8 mouse cellular contexts compared by ENCODE assay signal in genomic region chr11:94212997-94213396, GRCm38 (mm10). TPM values are rescaled to one million over a fixed set of nuclear protein-coding genes. Genes with fewer than 3 reads are reported as not detected.
DNase-seq lines count a peak whose midpoint lies in the region; ATAC-seq lines count a peak whose summit lies in the region.

No protein-coding gene starts in this region.

- no peak overlapping the region for H3K27ac ChIP-seq in heart, embryonic 12.5 days (ENCODE audit: poor library complexity, severe bottlenecking)
- no peak overlapping the region for H3K27ac ChIP-seq in hindbrain, embryonic 12.5 days
- no peak overlapping the region for H3K27ac ChIP-seq in midbrain, embryonic 10.5 days (replicated peaks)

- no peak for DNase-seq in heart, postnatal 4 days
- DNase-seq in MN1 (ENCODE audit: low spot score): peak; percentile 23
- no peak for DNase-seq in midbrain, embryonic 10.5 days (ENCODE audit: low spot score)
- DNase-seq in testis, postnatal 10 days (ENCODE audit: low spot score): no peak
- no peak for DNase-seq in embryo, embryonic 9.5 days (ENCODE audit: extremely low spot score)
- DNase-seq in adrenal gland, adult 2 months: no peak

- peak overlapping the region; percentile 71 for H3K4me2 ChIP-seq in heart, embryonic 12.5 days
- H3K4me2 ChIP-seq in hindbrain, embryonic 12.5 days (replicated peaks): peak overlapping the region; percentile 87

- H3K4me3 ChIP-seq in heart, embryonic 12.5 days: peak overlapping the region; percentile 93
- H3K4me3 ChIP-seq in hindbrain, embryonic 12.5 days: peak overlapping the region; percentile 98
- peak overlapping the region; percentile 78 for H3K4me3 ChIP-seq in midbrain, embryonic 10.5 days

- WGBS in heart, embryonic 12.5 days: 73% methylated on average over 4 of the region's 4 CpGs
- 70% methylated on average over 4 of the region's 4 CpGs for WGBS in hindbrain, embryonic 12.5 days
- 80% methylated on average over 4 of the region's 4 CpGs for WGBS in midbrain, embryonic 10.5 days

- no peak for ATAC-seq in heart, embryonic 12.5 days (ENCODE audit: insufficient number of reproducible peaks, low FRiP score)
- ATAC-seq in hindbrain, embryonic 12.5 days (ENCODE audit: low FRiP score): no peak

- H3K36me3 ChIP-seq in heart, embryonic 12.5 days: peaks cover 14% of the 10 kb centered on the region
- peaks cover 8% of the 10 kb centered on the region for H3K36me3 ChIP-seq in hindbrain, embryonic 12.5 days
- H3K36me3 ChIP-seq in midbrain, embryonic 10.5 days: peaks cover 23% of the 10 kb centered on the region

- H3K9ac ChIP-seq in heart, embryonic 12.5 days: no peak overlapping the region
- H3K9ac ChIP-seq in hindbrain, embryonic 12.5 days: peak overlapping the region; percentile 99

- H3K27me3 ChIP-seq in heart, embryonic 12.5 days (replicated peaks): no peaks in the 10 kb centered on the region
- no peaks in the 10 kb centered on the region for H3K27me3 ChIP-seq in hindbrain, embryonic 12.5 days
- H3K27me3 ChIP-seq in midbrain, embryonic 10.5 days (ENCODE audit: low read depth, poor library complexity, severe bottlenecking): no peaks in the 10 kb centered on the region

- H3K4me1 ChIP-seq in heart, embryonic 12.5 days (replicated peaks): peaks cover 18% of the 10 kb centered on the region
- peaks cover 17% of the 10 kb centered on the region for H3K4me1 ChIP-seq in hindbrain, embryonic 12.5 days
- H3K4me1 ChIP-seq in midbrain, embryonic 10.5 days: peaks cover 56% of the 10 kb centered on the region

- H3K9me3 ChIP-seq in heart, embryonic 12.5 days (replicated peaks): no peaks in the 10 kb centered on the region
- H3K9me3 ChIP-seq in hindbrain, embryonic 12.5 days (replicated peaks): no peaks in the 10 kb centered on the region
- H3K9me3 ChIP-seq in midbrain, embryonic 10.5 days (replicated peaks): no peaks in the 10 kb centered on the region

RNA-seq across cellular contexts. Expression of gene Tob1, which starts 1.7 kb away (rescaled TPM):
- polyA plus RNA-seq in heart, embryonic 12.5 days (2016; fragmentation: Nextera tagmentation; extraction: Ambion mirVana): 34.9 and 35.2 TPM in 2 replicates
- 10 to 100 TPM; 62.2 to 69.9 TPM for total RNA-seq in heart, postnatal 4 days (2021)
- 41.7 and 46.8 TPM in 2 replicates for polyA plus RNA-seq in hindbrain, embryonic 12.5 days (2016; fragmentation: Nextera tagmentation; extraction: Ambion mirVana)
- 18.4 and 21.6 TPM in 2 replicates for polyA plus RNA-seq in midbrain, embryonic 10.5 days (2016; fragmentation: Nextera tagmentation; extraction: Ambion mirVana)
- 100 to 1,000 TPM; 208 to 296 TPM for total RNA-seq in adrenal gland, adult 2 months (2021)
- polyA plus RNA-seq in adrenal gland, adult 2 months (2012; rRNA removed): 332 and 340 TPM in 2 replicates

RNA-seq across cellular contexts. Expression of gene Wfikkn2, which starts 32.8 kb away (rescaled TPM):
- polyA plus RNA-seq in heart, embryonic 12.5 days (2016; fragmentation: Nextera tagmentation; extraction: Ambion mirVana): 2.0 and 2.5 TPM in 2 replicates
- total RNA-seq in heart, postnatal 4 days (2021): 1 to 10 TPM; 2.0 TPM
- polyA plus RNA-seq in hindbrain, embryonic 12.5 days (2016; fragmentation: Nextera tagmentation; extraction: Ambion mirVana): 6.8 and 9.1 TPM in 2 replicates
- polyA plus RNA-seq in midbrain, embryonic 10.5 days (2016; fragmentation: Nextera tagmentation; extraction: Ambion mirVana): 0.27 and 0.99 TPM in 2 replicates
- total RNA-seq in adrenal gland, adult 2 months (2021): 1 to 10 TPM in 1 of 2 experiments, under 1 TPM in 1; 0.55 to 1.3 TPM
- polyA plus RNA-seq in adrenal gland, adult 2 months (2012; rRNA removed): 0.32 and 0.52 TPM in 2 replicates
